Comparison of ENCODE assay signal across 8 mouse cellular contexts in genomic region chr17:27032869-27033268, GRCm38 (mm10). TPM values are rescaled to one million over a fixed set of nuclear protein-coding genes. Genes with fewer than 3 reads are reported as not detected.
DNase-seq lines count a peak whose midpoint lies in the region; ATAC-seq lines count a peak whose summit lies in the region.

No protein-coding gene starts in this region.

- no peaks in the 10 kb centered on the region for H3K36me3 ChIP-seq in midbrain, embryonic 10.5 days
- no peaks in the 10 kb centered on the region for H3K36me3 ChIP-seq in midbrain, embryonic 16.5 days (ENCODE audit: control insufficient read depth, insufficient read depth, low read length)
- H3K36me3 ChIP-seq in intestine, embryonic 14.5 days (ENCODE audit: control insufficient read depth, insufficient read depth, low read length) = no peaks in the 10 kb centered on the region
- no peaks in the 10 kb centered on the region for H3K36me3 ChIP-seq in limb, embryonic 11.5 days (ENCODE audit: control insufficient read depth, insufficient read depth, low read length)
- no peaks in the 10 kb centered on the region for H3K36me3 ChIP-seq in midbrain, embryonic 15.5 days (replicated peaks)

- no peak overlapping the region for H3K9ac ChIP-seq in midbrain, embryonic 16.5 days (ENCODE audit: low read depth, low read length)
- no peak overlapping the region for H3K9ac ChIP-seq in intestine, embryonic 14.5 days (ENCODE audit: low read length)
- no peak overlapping the region for H3K9ac ChIP-seq in limb, embryonic 11.5 days (ENCODE audit: low read length)
- H3K9ac ChIP-seq in midbrain, embryonic 15.5 days = no peak overlapping the region

- intact Hi-C loops in gastrocnemius, postnatal 36 days (cut with DNase I) = loop anchor here (2.0 to 10.0 kb wide), 4 partner anchors 54 to 482 kb away; no protein-coding TSS in a partner anchor

- H3K4me1 ChIP-seq in midbrain, embryonic 10.5 days = peaks cover 22% of the 10 kb centered on the region
- peaks cover 6% of the 10 kb centered on the region for H3K4me1 ChIP-seq in midbrain, embryonic 16.5 days (ENCODE audit: control insufficient read depth, insufficient read depth, low read length)
- peaks cover 12% of the 10 kb centered on the region for H3K4me1 ChIP-seq in intestine, embryonic 14.5 days (replicated peaks; ENCODE audit: control insufficient read depth, insufficient read depth, low read length)
- H3K4me1 ChIP-seq in limb, embryonic 11.5 days (ENCODE audit: control insufficient read depth, insufficient read depth, low read length) = peaks cover 3% of the 10 kb centered on the region
- H3K4me1 ChIP-seq in midbrain, embryonic 15.5 days = peaks cover 5% of the 10 kb centered on the region

- DNase-seq in midbrain, embryonic 10.5 days (ENCODE audit: low spot score) = peak; percentile 86
- DNase-seq in cerebellum, postnatal 4 days (ENCODE audit: low spot score in 2 of 2) = peak; percentile 72 to 84
- DNase-seq in gastrocnemius, postnatal 36 days = peak; percentile 71 to 74
- peak; percentile 96 for DNase-seq in intestine, embryonic 14.5 days (ENCODE audit: low spot score)
- DNase-seq in limb, embryonic 11.5 days (ENCODE audit: low spot score) = peak; percentile 95
- peak; percentile 64 to 72 for DNase-seq in spleen, postnatal 36 days (ENCODE audit: low spot score in 2 of 2)

- 5% methylated on average over 14 of the region's 14 CpGs for WGBS in midbrain, embryonic 10.5 days
- WGBS in midbrain, embryonic 16.5 days = 3% methylated on average over 14 of the region's 14 CpGs
- WGBS in intestine, embryonic 14.5 days = under 1% methylated on average over 14 of the region's 14 CpGs
- WGBS in limb, embryonic 11.5 days = under 1% methylated on average over 14 of the region's 14 CpGs
- under 1% methylated on average over 14 of the region's 14 CpGs for WGBS in midbrain, embryonic 15.5 days

- H3K27me3 ChIP-seq in midbrain, embryonic 10.5 days (ENCODE audit: low read depth, poor library complexity, severe bottlenecking) = peaks cover 9% of the 10 kb centered on the region; the same call in 1 of the 2 replicates
- H3K27me3 ChIP-seq in midbrain, embryonic 16.5 days (ENCODE audit: control insufficient read depth, insufficient read depth, low read depth, low read length) = no peaks in the 10 kb centered on the region; the same call in 1 of the 2 replicates
- no peaks in the 10 kb centered on the region for H3K27me3 ChIP-seq in intestine, embryonic 14.5 days (replicated peaks; ENCODE audit: control insufficient read depth, insufficient read depth, low read length)
- no peaks in the 10 kb centered on the region for H3K27me3 ChIP-seq in limb, embryonic 11.5 days (ENCODE audit: control insufficient read depth, insufficient read depth, low read length)
- no peaks in the 10 kb centered on the region for H3K27me3 ChIP-seq in midbrain, embryonic 15.5 days (replicated peaks)

- peak overlapping the region; percentile 59 for H3K27ac ChIP-seq in midbrain, embryonic 10.5 days (replicated peaks)
- H3K27ac ChIP-seq in midbrain, embryonic 16.5 days (ENCODE audit: low read length) = no peak overlapping the region
- H3K27ac ChIP-seq in intestine, embryonic 14.5 days (ENCODE audit: low read depth) = no peak overlapping the region
- no peak overlapping the region for H3K27ac ChIP-seq in limb, embryonic 11.5 days (replicated peaks; ENCODE audit: low read depth, low read length)
- no peak overlapping the region for H3K27ac ChIP-seq in midbrain, embryonic 15.5 days

- peak overlapping the region; percentile 16; the same call in 1 of the 2 replicates for H3K4me3 ChIP-seq in midbrain, embryonic 10.5 days
- no peak overlapping the region for H3K4me3 ChIP-seq in midbrain, embryonic 16.5 days (ENCODE audit: low read depth, low read length)
- no peak overlapping the region for H3K4me3 ChIP-seq in intestine, embryonic 14.5 days (ENCODE audit: low read depth, low read length)
- H3K4me3 ChIP-seq in limb, embryonic 11.5 days (ENCODE audit: low read depth, low read length) = no peak overlapping the region
- H3K4me3 ChIP-seq in midbrain, embryonic 15.5 days = no peak overlapping the region

- no peak overlapping the region for H3K4me2 ChIP-seq in midbrain, embryonic 16.5 days (ENCODE audit: low read length)
- H3K4me2 ChIP-seq in intestine, embryonic 14.5 days (ENCODE audit: low read length) = no peak overlapping the region
- no peak overlapping the region for H3K4me2 ChIP-seq in limb, embryonic 11.5 days (ENCODE audit: low read depth, severe bottlenecking)
- no peak overlapping the region for H3K4me2 ChIP-seq in midbrain, embryonic 15.5 days

- H3K9me3 ChIP-seq in midbrain, embryonic 10.5 days (replicated peaks) = no peaks in the 10 kb centered on the region
- no peaks in the 10 kb centered on the region for H3K9me3 ChIP-seq in midbrain, embryonic 16.5 days (replicated peaks; ENCODE audit: control insufficient read depth, low read length, poor library complexity, severe bottlenecking)
- H3K9me3 ChIP-seq in intestine, embryonic 14.5 days (ENCODE audit: control insufficient read depth, low read length) = no peaks in the 10 kb centered on the region
- no peaks in the 10 kb centered on the region for H3K9me3 ChIP-seq in limb, embryonic 11.5 days (ENCODE audit: control insufficient read depth, low read length)
- H3K9me3 ChIP-seq in midbrain, embryonic 15.5 days = no peaks in the 10 kb centered on the region

- ATAC-seq in midbrain, embryonic 16.5 days = no peak
- ATAC-seq in intestine, embryonic 14.5 days (replicated peaks; ENCODE audit: low FRiP score, low TSS enrichment, low read depth) = peak; percentile 37; the same call in 1 of the 2 replicates
- ATAC-seq in limb, embryonic 11.5 days (ENCODE audit: insufficient number of reproducible peaks, low FRiP score, low TSS enrichment, low read depth) = no peak
- peak; percentile 50; the same call in 1 of the 2 replicates for ATAC-seq in midbrain, embryonic 15.5 days (replicated peaks)

RNA-seq across cellular contexts. Expression of gene Bak1, which starts 4.1 kb away (rescaled TPM):
- 2.8 and 3.4 TPM in 2 replicates for polyA plus RNA-seq in midbrain, embryonic 10.5 days (2016; fragmentation: Nextera tagmentation; extraction: Ambion mirVana)
- polyA plus RNA-seq in midbrain, embryonic 16.5 days (2015; fragmentation: Nextera tagmentation; extraction: Ambion mirVana) = 2.9 and 3.7 TPM in 2 replicates
- 10 to 100 TPM; 20.9 to 21.4 TPM for total RNA-seq in gastrocnemius, postnatal 36 days (2021)
- 10.1 and 11.2 TPM in 2 replicates for polyA plus RNA-seq in intestine, embryonic 14.5 days (2014; fragmentation: Nextera tagmentation; extraction: Ambion mirVana)
- polyA plus RNA-seq in limb, embryonic 11.5 days (2014; fragmentation: Nextera tagmentation; extraction: Ambion mirVana) = 10.9 and 15.6 TPM in 2 replicates
- 3.5 and 4.2 TPM in 2 replicates for polyA plus RNA-seq in midbrain, embryonic 15.5 days (2015; fragmentation: Nextera tagmentation; extraction: Ambion mirVana)

RNA-seq across cellular contexts. Expression of gene Itpr3, which starts 24.2 kb away (rescaled TPM):
- polyA plus RNA-seq in midbrain, embryonic 10.5 days (2016; fragmentation: Nextera tagmentation; extraction: Ambion mirVana) = 1.0 and 1.3 TPM in 2 replicates
- polyA plus RNA-seq in midbrain, embryonic 16.5 days (2015; fragmentation: Nextera tagmentation; extraction: Ambion mirVana) = 0.70 and 0.73 TPM in 2 replicates
- 1 to 10 TPM; 1.8 to 2.2 TPM for total RNA-seq in gastrocnemius, postnatal 36 days (2021)
- 14.2 and 16.5 TPM in 2 replicates for polyA plus RNA-seq in intestine, embryonic 14.5 days (2014; fragmentation: Nextera tagmentation; extraction: Ambion mirVana)
- 2.5 and 3.0 TPM in 2 replicates for polyA plus RNA-seq in limb, embryonic 11.5 days (2014; fragmentation: Nextera tagmentation; extraction: Ambion mirVana)
- polyA plus RNA-seq in midbrain, embryonic 15.5 days (2015; fragmentation: Nextera tagmentation; extraction: Ambion mirVana) = 0.78 and 0.80 TPM in 2 replicates

RNA-seq across cellular contexts. Expression of gene Zbtb9, which starts 59.9 kb away (rescaled TPM):
- 18.6 and 18.8 TPM in 2 replicates for polyA plus RNA-seq in midbrain, embryonic 10.5 days (2016; fragmentation: Nextera tagmentation; extraction: Ambion mirVana)
- 13.8 and 15.9 TPM in 2 replicates for polyA plus RNA-seq in midbrain, embryonic 16.5 days (2015; fragmentation: Nextera tagmentation; extraction: Ambion mirVana)
- total RNA-seq in gastrocnemius, postnatal 36 days (2021) = under 1 TPM in 1 of 2 experiments, not detected in 1; 0.94 TPM
- polyA plus RNA-seq in intestine, embryonic 14.5 days (2014; fragmentation: Nextera tagmentation; extraction: Ambion mirVana) = 9.8 and 12.8 TPM in 2 replicates
- polyA plus RNA-seq in limb, embryonic 11.5 days (2014; fragmentation: Nextera tagmentation; extraction: Ambion mirVana) = 11.5 and 14.0 TPM in 2 replicates
- polyA plus RNA-seq in midbrain, embryonic 15.5 days (2015; fragmentation: Nextera tagmentation; extraction: Ambion mirVana) = 15.4 and 16.9 TPM in 2 replicates

Comparison
In these comparisons a context has a peak if more than half of its experiments do, and no peak if none do; other contexts are left out.
1. ATAC-seq: peak in intestine, embryonic 14.5 days (single experiment) and midbrain, embryonic 15.5 days (single experiment); none in midbrain, embryonic 16.5 days (single experiment) and limb, embryonic 11.5 days (single experiment).
2. Peak in every context shown above with its lines, with median percentiles within 50 percentile points of each other: DNase-seq.